Mouse (Mus musculus): ENCODE results near the gene Rwdd3. TPM values are rescaled to one million over a fixed set of nuclear protein-coding genes. Genes with fewer than 3 reads are reported as not detected.

Gene Rwdd3
- 10 to 100 TPM; 10.5 to 10.7 TPM for total RNA-seq (2023)

DNA sequence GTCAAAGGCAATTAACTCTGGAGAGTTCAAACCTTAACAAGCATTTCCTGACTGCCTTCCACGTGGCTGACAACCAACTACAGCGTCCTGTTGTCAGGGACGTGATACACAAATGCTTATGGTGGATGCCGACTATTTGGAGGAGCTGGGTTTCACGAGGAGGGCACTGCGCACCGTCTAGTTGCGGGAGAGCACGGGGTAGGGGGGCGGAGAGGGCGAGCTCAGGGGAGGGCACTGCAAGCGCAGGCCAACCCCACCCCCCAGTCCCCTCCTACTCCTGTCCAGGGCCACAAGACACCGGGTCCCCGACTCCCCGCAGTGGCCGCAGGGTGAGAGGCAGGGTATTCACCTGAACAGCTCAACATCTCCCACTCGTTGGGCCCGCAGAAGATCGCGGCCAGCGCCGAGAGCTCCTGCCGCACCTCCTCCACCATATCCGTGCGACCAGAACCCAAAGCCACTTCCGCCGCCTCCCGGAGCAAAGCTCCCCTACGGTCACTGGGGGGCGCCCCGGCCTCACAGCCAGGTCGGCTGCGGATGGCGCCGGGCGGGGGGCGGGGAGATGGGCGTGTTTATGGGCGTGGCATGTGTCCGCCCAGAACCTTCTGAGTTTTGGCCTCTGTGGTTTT, at the start of gene Rwdd3:
Gene Rwdd3, minus strand, starts transcription at position 453 of the 629 bp plus-strand sequence.

Other genes with a start within 250 kb of the Rwdd3 start
- gene Tmem56, start 111.4 kb upstream of the Rwdd3 start, total RNA-seq (2023) = not detected
- gene Alg14, start 120.1 kb upstream of the Rwdd3 start, total RNA-seq (2023) = 10 to 100 TPM; 10.6 to 11.0 TPM